Mouse (Mus musculus) spleen, adult 2 months (tissue): ENCODE measurements around the gene Olfr339. TPM values are rescaled to one million over a fixed set of nuclear protein-coding genes. Genes with fewer than 3 reads are reported as not detected.
"Not testable (repeated sequence)": the region's sequence is repeated elsewhere in the genome, so short reads cannot be mapped to it uniquely, and the experiment has no call there.

ENCODE experiments used
- DNase-seq, 2 experiments: peaks; one replicate each; pipeline versions ENCODE4 v3.0.0 to v3.0.0-alpha.2; 2012 to 2021; ENCODE audit warnings: low spot score in 2 of 2, low read depth in 1 of 2
- H3K27ac ChIP-seq: fragments of 200-500 bp; 2 replicates; pipeline ENCODE4 v1.5.1; 2012; ENCODE audit warnings: low read length, inconsistent platforms; ENCODE audit not compliant: insufficient read depth
- H3K27me3 ChIP-seq: fragments of 200-500 bp; 2 replicates; pipeline ENCODE4 v1.6.1; 2012; ENCODE audit warnings: mild to moderate bottlenecking, moderate library complexity, low read length, inconsistent platforms; ENCODE audit not compliant: control insufficient read depth, insufficient read depth
- H3K36me3 ChIP-seq: fragments of 200-500 bp; 2 replicates; pipeline ENCODE4 v1.6.1; 2012; ENCODE audit warnings: mild to moderate bottlenecking, low read length, inconsistent platforms; ENCODE audit not compliant: control insufficient read depth, insufficient read depth
- H3K4me1 ChIP-seq: fragments of 200-500 bp; 2 replicates; pipeline ENCODE4 v1.6.1; 2011; ENCODE audit warnings: inconsistent platforms; ENCODE audit not compliant: control insufficient read depth, insufficient read depth, insufficient read length
- H3K4me3 ChIP-seq: fragments of 200-500 bp; 2 replicates; pipeline ENCODE4 v1.5.1; 2011; ENCODE audit warnings: mild to moderate bottlenecking, inconsistent platforms; ENCODE audit not compliant: insufficient read depth, insufficient read length; ENCODE audit errors: extremely low read depth
- CTCF ChIP-seq: fragments of 200-500 bp; IDR thresholded peaks from 2 replicates; pipeline ENCODE4 v1.5.1; 2011; ENCODE audit warnings: mild to moderate bottlenecking, inconsistent platforms; ENCODE audit not compliant: insufficient read depth, insufficient read length, insufficient replicate concordance; ENCODE audit errors: extremely low read depth
- POLR2A ChIP-seq: fragments of 200-500 bp; IDR thresholded peaks from 2 replicates; pipeline ENCODE4 v1.6.1; 2011; ENCODE audit warnings: low read depth, low read length, inconsistent platforms
- WGBS: fragments of 180-500 bp; shearing (Covaris S2); methylation state at CpG from one replicate; pipeline ENCODE4 v1.1.7; 2018; 5-methylcytosine and 5-hydroxymethylcytosine counted together
- polyA plus RNA-seq: library from polyadenylated mRNA; depleted of rRNA; stranded (reverse); fragments of >200 nt; gene quantifications from 2 replicates; pipeline ENCODE4 v1.2.3, GENCODE M21; 2012; rRNA removed

Olfr339 gene
- polyA plus RNA-seq: not detected in 2 replicates

- Histone ChIP-seq H3K36me3 (no peaks in the 10 kb centered on the region), H3K4me3 (no peak within 1 kb of the TSS), H3K4me1 (no peaks in the 10 kb centered on the region), H3K27ac (no peak within 1 kb of the TSS), H3K27me3 (no peaks in the 10 kb centered on the region)
- DNase-seq: no peak
- TF ChIP-seq CTCF: no peak
- no peak for TF ChIP-seq POLR2A
- 85% methylated on average over 3 of the region's 3 CpGs for WGBS
Measured at GRCm38 (mm10) chr2:36418647-36419046, at the start of gene Olfr339. Olfr339 (plus strand) TSS chr2:36418947.

GRCm38 (mm10) chr2:36373219-36373618 is 45.5 kb upstream of the Olfr339 start, which contains the start of gene Olfr338:
Olfr338 (plus strand) TSS chr2:36373519.
- H3K4me3 ChIP-seq: no peak within 1 kb of the TSS
- no peak for TF ChIP-seq CTCF
- TF ChIP-seq POLR2A: no peak
- no peak within 1 kb of the TSS for H3K27ac ChIP-seq
- no peak for DNase-seq
- H3K36me3 ChIP-seq: no peaks in the 10 kb centered on the region
- H3K4me1 ChIP-seq: no peaks in the 10 kb centered on the region
- H3K27me3 ChIP-seq: no peaks in the 10 kb centered on the region

GRCm38 (mm10) chr2:36415174-36415573 is 3.6 kb upstream of the Olfr339 start:
- WGBS: 87% methylated on average over 3 of the region's 3 CpGs

GRCm38 (mm10) chr2:36415591-36415990 is 3.2 kb upstream of the Olfr339 start:
- not testable (repeated sequence) for H3K4me1 ChIP-seq, DNase-seq, H3K27me3 ChIP-seq, H3K36me3 ChIP-seq, H3K27ac ChIP-seq, H3K4me3 ChIP-seq
- 92% methylated on average over 7 of the region's 7 CpGs for WGBS

More at GRCm38 (mm10) chr2:36415174-36415573, 3.6 kb upstream of the Olfr339 start:
- H3K4me3 ChIP-seq, DNase-seq, H3K4me1 ChIP-seq, H3K27me3 ChIP-seq, H3K27ac ChIP-seq, H3K36me3 ChIP-seq: not testable (repeated sequence)

- 64% methylated on average over 1 of the region's 1 CpGs for WGBS
- no peak for TF ChIP-seq CTCF
- TF ChIP-seq POLR2A: no peak
Measured at GRCm38 (mm10) chr2:36452287-36452686, 33.5 kb downstream of the Olfr339 start, which contains the start of gene Olfr340. Olfr340 (plus strand) TSS chr2:36452587.

GRCm38 (mm10) chr2:36473634-36474033 is 54.9 kb downstream of the Olfr339 start:
- no peaks in the 10 kb centered on the region for H3K36me3 ChIP-seq
- DNase-seq: no peak
- TF ChIP-seq CTCF: no peak
- TF ChIP-seq POLR2A: no peak
- H3K27ac ChIP-seq: no peak overlapping the region
- no peaks in the 10 kb centered on the region for H3K4me1 ChIP-seq
- H3K4me3 ChIP-seq: no peak overlapping the region
- no peaks in the 10 kb centered on the region for H3K27me3 ChIP-seq

More at GRCm38 (mm10) chr2:36452287-36452686, 33.5 kb downstream of the Olfr339 start, which contains the start of gene Olfr340:
- Histone ChIP-seq H3K4me1 (no peaks in the 10 kb centered on the region), H3K36me3 (no peaks in the 10 kb centered on the region), H3K27me3 (no peaks in the 10 kb centered on the region), H3K27ac (no peak within 1 kb of the TSS), H3K4me3 (no peak within 1 kb of the TSS)
- no peak for DNase-seq

Other genes starting within 250 kb of the Olfr339 start
- 44.4 and 45.2 TPM in 2 replicates for gene Ptgs1, start 188.5 kb upstream of the Olfr339 start, polyA plus RNA-seq
- gene Olfr338, start 45.4 kb upstream of the Olfr339 start, polyA plus RNA-seq: not detected in 2 replicates
- not detected in 2 replicates for gene Olfr340, start 33.6 kb downstream of the Olfr339 start, polyA plus RNA-seq
- gene Olfr341, start 63.5 kb downstream of the Olfr339 start, polyA plus RNA-seq: not detected in 2 replicates
- not detected in 2 replicates for gene Olfr342, start 106.1 kb downstream of the Olfr339 start, polyA plus RNA-seq
- not detected in 2 replicates for gene Olfr344, start 147.7 kb downstream of the Olfr339 start, polyA plus RNA-seq
- not detected in 2 replicates for gene Olfr345, start 221.1 kb downstream of the Olfr339 start, polyA plus RNA-seq